Mouse (Mus musculus): ENCODE results near the gene Gzme.

- TF ChIP-seq POLR2A (IDR thresholded peaks at IDR 0.05; ENCODE audit: low read depth, low read length) = no peak
- no peak for TF ChIP-seq CTCF (IDR thresholded peaks at IDR 0.05; ENCODE audit: extremely low read depth, insufficient read depth, insufficient read length, insufficient replicate concordance)
These were observed 7.9 kb upstream of the Gzme start for GRCm38 (mm10) chr14:56128341-56128740.

Data from spleen, adult 2 months (tissue).